Mouse (Mus musculus): ENCODE measurements at regions not wholly inside any gene's neighbourhood (a gene's known extent, or its start where the extent isn't known, plus 50 kb on each side); places are given as distances from the start of the nearest gene placed in this dataset.

- H3K79me3 ChIP-seq (ENCODE audit: low read depth): no peaks in the 10 kb centered on the region
- TF ChIP-seq CTCF (IDR thresholded peaks at IDR 0.05; ENCODE audit: control insufficient read depth, insufficient read depth, insufficient read length) (no peak), MAX (IDR thresholded peaks at IDR 0.05) (no peak), USF1 (IDR thresholded peaks at IDR 0.05; ENCODE audit: low read depth) (no peak), FOSL1 (IDR thresholded peaks at IDR 0.05; ENCODE audit: insufficient read depth, low read length, poor library complexity, severe bottlenecking) (no peak), MYOG (IDR thresholded peaks at IDR 0.05; ENCODE audit: control insufficient read depth, extremely low read depth, insufficient read length) (no peak), CEBPB (IDR thresholded peaks at IDR 0.05; ENCODE audit: low read depth) (no peak), MYOD1 (IDR thresholded peaks at IDR 0.05; ENCODE audit: control insufficient read depth, insufficient read length, low read depth) (no peak)
- no peaks in the 10 kb centered on the region for H3K27me3 ChIP-seq (ENCODE audit: control insufficient read depth, insufficient read depth, insufficient read length)
- H3K36me3 ChIP-seq (ENCODE audit: control insufficient read depth, insufficient read depth): no peaks in the 10 kb centered on the region
- no peak overlapping the region for H3ac ChIP-seq (ENCODE audit: control insufficient read depth, insufficient read length, low read depth)
- H3K79me2 ChIP-seq (ENCODE audit: control insufficient read depth, insufficient read depth): no peaks in the 10 kb centered on the region
- H3K4me3 ChIP-seq (ENCODE audit: insufficient read depth, poor library complexity, severe bottlenecking): no peak overlapping the region
Observed at GRCm38 (mm10) chr10:125607787-125608617, 218.7 kb upstream of the Slc16a7 start.

- H3K27me3 ChIP-seq (ENCODE audit: control insufficient read depth, insufficient read depth, insufficient read length): no peaks in the 10 kb centered on the region
- TF ChIP-seq MYOG (IDR thresholded peaks at IDR 0.05; ENCODE audit: control insufficient read depth, extremely low read depth, insufficient read length) (no peak), MYOD1 (IDR thresholded peaks at IDR 0.05; ENCODE audit: control insufficient read depth, insufficient read length, low read depth) (no peak)
- no peak overlapping the region for H3ac ChIP-seq (ENCODE audit: control insufficient read depth, insufficient read length, low read depth)
- no peaks in the 10 kb centered on the region for H3K79me2 ChIP-seq (ENCODE audit: control insufficient read depth, insufficient read depth)
- H3K4me3 ChIP-seq (ENCODE audit: insufficient read depth, poor library complexity, severe bottlenecking): no peak overlapping the region
- no peaks in the 10 kb centered on the region for H3K36me3 ChIP-seq (ENCODE audit: control insufficient read depth, insufficient read depth)
- no peaks in the 10 kb centered on the region for H3K79me3 ChIP-seq (ENCODE audit: low read depth)
Observed at GRCm38 (mm10) chr10:125610353-125610752, 221.1 kb upstream of the Slc16a7 start.

DNA sequence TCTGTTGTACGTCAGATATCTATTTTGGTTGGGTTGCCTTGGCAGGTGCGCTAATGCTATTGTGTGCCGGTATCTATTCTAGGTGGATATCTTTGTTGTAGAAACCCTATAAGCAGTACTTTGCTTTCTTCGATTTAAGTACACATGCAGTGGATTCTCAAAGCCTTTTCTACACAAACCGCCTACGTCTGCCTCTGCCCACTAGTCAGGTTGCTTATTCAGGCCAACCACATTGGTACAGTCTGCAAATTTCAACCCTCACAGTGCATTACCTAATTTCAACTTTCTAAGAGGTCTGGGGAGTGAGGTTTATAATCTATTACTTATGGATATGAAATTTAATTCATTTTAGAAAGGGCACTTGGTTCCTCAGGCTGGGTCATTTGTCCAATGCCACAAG, 223.5 kb upstream of the Slc16a7 start:
- Histone ChIP-seq H3K27me3 (ENCODE audit: control insufficient read depth, insufficient read depth, insufficient read length) (no peaks in the 10 kb centered on the region), H3K79me2 (ENCODE audit: control insufficient read depth, insufficient read depth) (no peaks in the 10 kb centered on the region), H3K4me3 (ENCODE audit: insufficient read depth, poor library complexity, severe bottlenecking) (no peak overlapping the region), H3K79me3 (ENCODE audit: low read depth) (no peaks in the 10 kb centered on the region), H3K36me3 (ENCODE audit: control insufficient read depth, insufficient read depth) (no peaks in the 10 kb centered on the region), H3ac (ENCODE audit: control insufficient read depth, insufficient read length, low read depth) (no peak overlapping the region)
- TF ChIP-seq CEBPB (IDR thresholded peaks at IDR 0.05; ENCODE audit: low read depth): no peak
- TF ChIP-seq CTCF (IDR thresholded peaks at IDR 0.05; ENCODE audit: control insufficient read depth, insufficient read depth, insufficient read length): no peak
- TF ChIP-seq USF1 (IDR thresholded peaks at IDR 0.05; ENCODE audit: low read depth): no peak
- no peak for TF ChIP-seq MAX (IDR thresholded peaks at IDR 0.05)
- TF ChIP-seq FOSL1 (IDR thresholded peaks at IDR 0.05; ENCODE audit: insufficient read depth, low read length, poor library complexity, severe bottlenecking): no peak
- no peak for TF ChIP-seq MYOG (IDR thresholded peaks at IDR 0.05; ENCODE audit: control insufficient read depth, extremely low read depth, insufficient read length)
- TF ChIP-seq MYOD1 (IDR thresholded peaks at IDR 0.05; ENCODE audit: control insufficient read depth, insufficient read length, low read depth): no peak

DNA sequence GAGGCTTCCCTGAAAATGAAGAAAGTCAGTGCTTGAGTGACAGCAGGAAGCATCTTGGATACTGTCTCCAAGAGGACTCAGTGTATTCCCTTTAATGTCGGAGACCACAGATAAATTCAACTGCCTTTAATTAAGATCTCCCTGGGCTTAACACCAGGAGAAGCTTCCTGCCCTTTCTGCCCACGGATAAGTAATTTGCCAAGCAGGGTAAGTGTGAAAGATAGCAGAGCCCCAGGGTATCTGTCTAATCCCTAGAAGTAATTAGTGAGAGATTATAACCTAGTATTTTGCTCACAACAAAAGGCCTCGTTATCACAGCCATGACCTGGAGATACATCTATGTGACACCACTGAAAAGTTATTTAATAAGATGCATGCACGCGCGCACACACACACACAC, 232.1 kb upstream of the Slc16a7 start:
- Histone ChIP-seq H3K27me3 (ENCODE audit: control insufficient read depth, insufficient read depth, insufficient read length) (no peaks in the 10 kb centered on the region), H3K79me3 (ENCODE audit: low read depth) (no peaks in the 10 kb centered on the region), H3K36me3 (ENCODE audit: control insufficient read depth, insufficient read depth) (no peaks in the 10 kb centered on the region), H3K79me2 (ENCODE audit: control insufficient read depth, insufficient read depth) (no peaks in the 10 kb centered on the region), H3ac (ENCODE audit: control insufficient read depth, insufficient read length, low read depth) (no peak overlapping the region), H3K4me3 (ENCODE audit: insufficient read depth, poor library complexity, severe bottlenecking) (no peak overlapping the region)
- TF ChIP-seq FOSL1 (IDR thresholded peaks at IDR 0.05; ENCODE audit: insufficient read depth, low read length, poor library complexity, severe bottlenecking) (no peak), CEBPB (IDR thresholded peaks at IDR 0.05; ENCODE audit: low read depth) (no peak), MAX (IDR thresholded peaks at IDR 0.05) (no peak), USF1 (IDR thresholded peaks at IDR 0.05; ENCODE audit: low read depth) (no peak), CTCF (IDR thresholded peaks at IDR 0.05; ENCODE audit: control insufficient read depth, insufficient read depth, insufficient read length) (no peak), MYOD1 (IDR thresholded peaks at IDR 0.05; ENCODE audit: control insufficient read depth, insufficient read length, low read depth) (no peak), MYOG (IDR thresholded peaks at IDR 0.05; ENCODE audit: control insufficient read depth, extremely low read depth, insufficient read length) (no peak)

- no peak for TF ChIP-seq USF1 (IDR thresholded peaks at IDR 0.05; ENCODE audit: low read depth)
- no peak for TF ChIP-seq MAX (IDR thresholded peaks at IDR 0.05)
- TF ChIP-seq MYOG (IDR thresholded peaks at IDR 0.05; ENCODE audit: control insufficient read depth, extremely low read depth, insufficient read length): no peak
- no peak for TF ChIP-seq MYOD1 (IDR thresholded peaks at IDR 0.05; ENCODE audit: control insufficient read depth, insufficient read length, low read depth)
- Histone ChIP-seq H3ac (ENCODE audit: control insufficient read depth, insufficient read length, low read depth) (no peak overlapping the region), H3K36me3 (ENCODE audit: control insufficient read depth, insufficient read depth) (no peaks in the 10 kb centered on the region), H3K79me2 (ENCODE audit: control insufficient read depth, insufficient read depth) (no peaks in the 10 kb centered on the region), H3K79me3 (ENCODE audit: low read depth) (no peaks in the 10 kb centered on the region), H3K27me3 (ENCODE audit: control insufficient read depth, insufficient read depth, insufficient read length) (no peaks in the 10 kb centered on the region), H3K4me3 (ENCODE audit: insufficient read depth, poor library complexity, severe bottlenecking) (no peak overlapping the region)
Observed at GRCm38 (mm10) chr10:125623836-125624235, 234.6 kb upstream of the Slc16a7 start.

DNA sequence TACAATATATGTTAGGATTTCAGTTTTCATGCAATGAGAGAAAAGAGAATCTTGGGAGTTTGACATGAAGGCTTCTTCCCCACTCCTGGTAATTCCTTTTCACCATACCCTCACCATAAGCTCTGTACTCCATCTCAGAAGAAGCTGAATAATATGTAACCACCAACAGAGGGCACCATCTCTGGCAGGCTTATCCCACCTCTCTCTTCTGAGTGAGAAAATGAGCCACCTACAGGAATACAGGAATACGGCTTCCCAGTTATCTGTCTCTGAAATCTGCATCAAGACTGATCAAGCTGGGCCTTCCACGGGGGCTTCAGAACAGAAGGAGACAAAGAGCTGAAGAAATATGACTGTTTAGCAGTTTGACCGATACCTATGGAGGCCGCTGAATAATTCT, 278.6 kb upstream of the Slc16a7 start:
- Histone ChIP-seq H3ac (ENCODE audit: control insufficient read depth, insufficient read length, low read depth) (no peak overlapping the region), H3K27me3 (ENCODE audit: control insufficient read depth, insufficient read depth, insufficient read length) (no peaks in the 10 kb centered on the region), H3K79me3 (ENCODE audit: low read depth) (no peaks in the 10 kb centered on the region), H3K36me3 (ENCODE audit: control insufficient read depth, insufficient read depth) (no peaks in the 10 kb centered on the region), H3K79me2 (ENCODE audit: control insufficient read depth, insufficient read depth) (no peaks in the 10 kb centered on the region), H3K4me3 (ENCODE audit: insufficient read depth, poor library complexity, severe bottlenecking) (no peak overlapping the region)
- TF ChIP-seq CEBPB (IDR thresholded peaks at IDR 0.05; ENCODE audit: low read depth): no peak
- TF ChIP-seq MYOD1 (IDR thresholded peaks at IDR 0.05; ENCODE audit: control insufficient read depth, insufficient read length, low read depth): no peak
- TF ChIP-seq MYOG (IDR thresholded peaks at IDR 0.05; ENCODE audit: control insufficient read depth, extremely low read depth, insufficient read length): no peak
- no peak for TF ChIP-seq FOSL1 (IDR thresholded peaks at IDR 0.05; ENCODE audit: insufficient read depth, low read length, poor library complexity, severe bottlenecking)
- TF ChIP-seq MAX (IDR thresholded peaks at IDR 0.05): no peak
- TF ChIP-seq CTCF (IDR thresholded peaks at IDR 0.05; ENCODE audit: control insufficient read depth, insufficient read depth, insufficient read length): no peak
- no peak for TF ChIP-seq USF1 (IDR thresholded peaks at IDR 0.05; ENCODE audit: low read depth)

All from C2C12 (cell line).